Mouse (Mus musculus) G1E (cell line): ENCODE data around the gene Adgrl2. TPM values are rescaled to one million over a fixed set of nuclear protein-coding genes. Genes with fewer than 3 reads are reported as not detected.

ENCODE experiments used
- ATAC-seq: 2 replicates; pipeline ENCODE4 v1.8.0; 2016; ENCODE audit warnings: mild to moderate bottlenecking; ENCODE audit not compliant: insufficient number of reproducible peaks, poor library complexity, low FRiP score, severe bottlenecking; ENCODE audit errors: extremely low read depth
- DNase-seq: peaks from one replicate; pipeline ENCODE4 v3.0.0; 2012; ENCODE audit warnings: low spot score
- H3K27me3 ChIP-seq: 2 replicates; pipeline ENCODE4 v1.6.1; 2012; ENCODE audit warnings: mild to moderate bottlenecking, low read length, inconsistent platforms; ENCODE audit not compliant: insufficient read depth
- H3K36me3 ChIP-seq: replicated peaks from 2 replicates; pipeline ENCODE3; 2012; ENCODE audit warnings: mild to moderate bottlenecking, inconsistent platforms
- H3K4me1 ChIP-seq: 2 replicates; pipeline ENCODE4 v1.6.1; 2012; ENCODE audit warnings: low read depth, low read length, inconsistent platforms, mixed read lengths; ENCODE audit not compliant: insufficient read depth
- H3K4me3 ChIP-seq: 2 replicates; pipeline ENCODE4 v1.5.1; 2012; ENCODE audit warnings: low read depth, mild to moderate bottlenecking, inconsistent platforms, low read length, moderate library complexity, mixed read lengths
- H3K9me3 ChIP-seq: replicated peaks from 2 replicates; pipeline ENCODE4 v1.6.1; 2012; ENCODE audit warnings: inconsistent platforms
- CTCF ChIP-seq: IDR thresholded peaks from 2 replicates; pipeline ENCODE4 v1.5.1; 2012; ENCODE audit warnings: low read depth, low read length, inconsistent platforms, mixed read lengths
- GATA1 ChIP-seq: IDR thresholded peaks from 2 replicates; pipeline ENCODE4 v1.6.1; 2012; ENCODE audit warnings: borderline replicate concordance, low read length, inconsistent platforms, mixed read lengths
- GATA2 ChIP-seq: IDR thresholded peaks from 2 replicates; pipeline ENCODE4 v1.6.1; 2012; ENCODE audit warnings: low read depth, low read length, inconsistent platforms, borderline replicate concordance
- POLR2AphosphoS5 ChIP-seq: IDR thresholded peaks from 2 replicates; pipeline ENCODE4 v1.6.1; 2012; ENCODE audit warnings: low read depth, low read length, inconsistent platforms; ENCODE audit not compliant: insufficient replicate concordance
- TAL1 ChIP-seq: conservative IDR thresholded peaks from 2 replicates; pipeline ENCODE4 v1.6.1; 2012; ENCODE audit warnings: low read depth, low read length, inconsistent platforms, mixed read lengths
- polyA plus RNA-seq: library from polyadenylated mRNA; stranded (reverse); fragments of >175 nt; gene quantifications from 2 replicates; pipeline ENCODE4 v1.2.3, GENCODE M21; 2012
- total RNA-seq, 2 experiments: library from RNA; stranded (forward) in 1 of 2; stranded (reverse) in 1 of 2; fragments of 200-1000 nt in 1 of 2; fragments of >200 nt in 1 of 2; fragmentation: Nextera tagmentation in 1 of 2; gene quantifications; 2 replicates each; pipeline ENCODE4 v1.2.3; 2014 to 2017

The Adgrl2 gene
- total and polyA plus RNA-seq, 3 experiments: 0.38 TPM; not detected in 2

DNA sequence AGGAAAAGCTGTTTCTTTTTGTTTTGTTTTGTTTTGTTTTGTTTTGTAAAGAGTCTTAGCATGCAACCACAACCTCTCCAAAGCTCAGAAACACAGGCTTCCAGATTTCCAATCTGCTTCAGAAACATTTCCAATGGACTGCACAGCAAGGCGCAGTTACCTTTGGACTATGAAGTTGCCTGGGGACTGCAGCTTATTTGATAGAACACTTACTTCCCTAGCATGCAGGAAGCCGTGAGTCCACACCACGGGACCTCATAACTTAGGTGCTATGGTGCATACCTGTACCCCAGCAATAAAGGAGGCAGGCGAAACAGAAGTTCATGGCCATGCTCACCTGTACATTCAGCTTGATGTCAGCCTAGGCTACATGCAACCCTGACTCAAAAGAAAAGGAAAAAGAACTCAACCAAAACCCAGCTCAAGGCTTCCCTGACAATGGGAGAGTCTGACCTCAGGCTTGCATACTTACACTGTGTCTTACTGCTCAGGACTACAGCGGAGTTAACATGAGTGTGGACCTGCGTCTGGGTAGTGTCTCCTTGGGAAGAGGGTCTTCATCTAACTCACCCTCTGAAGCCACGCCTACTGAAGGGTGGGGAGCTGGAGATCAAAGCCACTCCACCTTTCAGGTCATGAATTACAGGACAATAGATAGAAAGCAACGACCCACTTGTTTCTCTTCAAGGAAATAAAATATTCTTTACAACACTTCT is 91.7 kb downstream of the Adgrl2 start:
- Histone ChIP-seq H3K9me3 (peaks cover 43% of the 10 kb centered on the region), H3K4me1 (no peaks in the 10 kb centered on the region), H3K36me3 (no peaks in the 10 kb centered on the region), H3K4me3 (no peak overlapping the region), H3K27me3 (no peaks in the 10 kb centered on the region)
- ATAC-seq: no peak
- no peak for DNase-seq
- TF ChIP-seq POLR2AphosphoS5 (no peak), GATA1 (no peak), GATA2 (no peak), TAL1 (no peak), CTCF (no peak)

DNA sequence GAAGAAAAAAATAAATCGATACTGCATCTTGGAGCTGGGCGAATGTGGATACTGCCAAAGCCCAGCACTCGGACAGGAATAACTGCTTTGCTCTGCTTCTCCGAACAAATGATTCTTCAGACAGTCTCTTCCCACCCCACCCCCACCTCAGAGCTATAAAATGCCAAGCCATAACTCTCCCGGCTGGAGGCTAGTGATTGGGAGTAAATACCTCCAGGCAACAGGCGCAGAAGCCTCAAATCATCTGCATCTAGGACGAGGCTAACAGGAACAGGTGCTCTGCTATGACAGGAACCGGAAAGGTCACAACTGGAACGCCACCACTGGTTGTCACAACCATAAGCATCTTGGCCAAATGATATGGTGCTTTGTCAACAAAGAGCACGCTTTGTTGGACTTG is 94.1 kb downstream of the Adgrl2 start:
- Histone ChIP-seq H3K4me3 (no peak overlapping the region), H3K27me3 (no peaks in the 10 kb centered on the region), H3K36me3 (no peaks in the 10 kb centered on the region), H3K9me3 (peaks cover 55% of the 10 kb centered on the region), H3K4me1 (no peaks in the 10 kb centered on the region)
- ATAC-seq (no peak), DNase-seq (no peak)
- TF ChIP-seq POLR2AphosphoS5: no peak
- no peak for TF ChIP-seq CTCF
- no peak for TF ChIP-seq GATA2
- no peak for TF ChIP-seq GATA1
- no peak for TF ChIP-seq TAL1

DNA sequence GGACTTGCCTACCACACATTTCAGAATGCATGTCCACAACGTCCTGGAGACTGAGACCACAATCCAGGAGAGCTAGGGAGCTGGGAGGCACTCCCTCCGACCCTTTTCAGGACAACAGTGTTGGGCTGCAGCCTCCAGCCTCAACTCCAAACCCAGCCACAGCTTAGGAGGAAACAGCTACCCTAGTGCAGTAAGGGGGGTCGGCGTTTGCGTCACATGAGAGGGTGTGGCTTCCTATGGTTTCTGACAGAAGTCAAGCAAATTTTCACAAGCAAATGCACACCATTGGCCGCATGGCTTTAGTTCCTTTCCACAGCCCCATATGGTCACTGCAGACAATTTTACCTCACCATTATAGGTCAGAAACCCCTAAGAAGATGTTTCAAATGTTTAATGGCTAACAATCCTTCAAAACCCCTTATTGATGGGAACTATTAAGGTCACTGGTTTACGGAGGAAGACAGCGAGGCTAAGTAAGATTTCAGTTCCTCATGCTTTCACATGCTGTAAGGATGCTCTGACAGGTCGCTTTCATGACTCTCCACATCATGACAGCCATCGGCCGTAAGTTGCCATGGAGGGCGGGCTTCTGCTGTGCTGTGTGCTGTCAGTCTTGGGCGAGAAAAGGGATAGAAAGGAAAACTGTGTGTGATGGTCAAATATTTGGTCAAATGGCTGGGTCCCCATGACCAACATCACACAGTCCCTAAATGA is 94.8 kb downstream of the Adgrl2 start:
- Histone ChIP-seq H3K36me3 (no peaks in the 10 kb centered on the region), H3K27me3 (no peaks in the 10 kb centered on the region), H3K4me1 (no peaks in the 10 kb centered on the region), H3K4me3 (no peak overlapping the region), H3K9me3 (peaks cover 54% of the 10 kb centered on the region)
- DNase-seq: no peak
- no peak for TF ChIP-seq TAL1
- no peak for TF ChIP-seq GATA1
- TF ChIP-seq CTCF: no peak
- TF ChIP-seq GATA2: no peak
- no peak for TF ChIP-seq POLR2AphosphoS5
- ATAC-seq: no peak

DNA sequence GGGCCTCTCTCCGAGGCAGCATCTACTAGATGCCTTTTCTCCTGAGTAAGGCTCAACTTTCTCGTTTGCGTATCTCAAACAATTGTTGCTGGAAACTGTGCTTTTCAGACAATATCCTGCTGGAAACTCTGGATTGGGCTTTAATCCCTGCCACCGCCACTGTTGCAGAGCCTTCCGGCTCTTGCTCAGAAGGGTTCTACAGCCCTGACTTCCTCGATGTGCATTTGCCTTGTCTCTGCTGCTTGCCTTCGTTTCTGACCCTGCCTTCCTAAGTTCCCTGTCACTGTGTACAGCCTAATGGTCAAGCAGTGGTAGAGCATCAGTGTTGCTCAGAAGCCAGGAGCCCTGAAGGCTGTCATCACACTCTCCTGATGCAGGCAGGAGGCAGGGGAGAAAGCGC is 95.5 kb downstream of the Adgrl2 start:
- ATAC-seq (no peak), DNase-seq (no peak)
- H3K9me3 ChIP-seq: peaks cover 55% of the 10 kb centered on the region
- H3K4me1 ChIP-seq: no peaks in the 10 kb centered on the region
- no peaks in the 10 kb centered on the region for H3K27me3 ChIP-seq
- no peaks in the 10 kb centered on the region for H3K36me3 ChIP-seq
- no peak overlapping the region for H3K4me3 ChIP-seq
- TF ChIP-seq GATA1: no peak
- no peak for TF ChIP-seq POLR2AphosphoS5
- no peak for TF ChIP-seq GATA2
- TF ChIP-seq CTCF: no peak
- no peak for TF ChIP-seq TAL1

DNA sequence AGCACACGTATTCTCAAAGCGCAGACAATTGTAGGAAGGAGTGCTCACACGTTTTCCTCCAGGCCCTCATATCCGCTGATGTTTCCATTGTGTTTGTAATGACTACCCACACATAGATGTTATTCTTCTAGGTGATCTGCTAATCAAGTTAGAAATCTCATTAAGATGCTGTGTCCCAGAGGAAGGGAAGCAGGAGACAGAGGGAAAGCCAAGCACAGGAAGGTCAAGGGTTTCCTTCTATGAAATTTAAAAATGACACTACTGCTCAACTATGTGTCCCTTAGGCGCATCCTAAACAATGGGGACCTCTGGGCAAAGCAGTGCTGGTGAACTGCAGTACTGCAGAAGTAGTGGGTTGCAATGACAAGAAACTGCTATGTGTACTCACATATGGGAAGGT is 102.5 kb downstream of the Adgrl2 start:
- ATAC-seq (no peak), DNase-seq (no peak)
- Histone ChIP-seq H3K4me1 (no peaks in the 10 kb centered on the region), H3K36me3 (no peaks in the 10 kb centered on the region), H3K9me3 (peaks cover 37% of the 10 kb centered on the region), H3K4me3 (no peak overlapping the region), H3K27me3 (no peaks in the 10 kb centered on the region)
- TF ChIP-seq GATA1 (no peak), TAL1 (no peak), CTCF (no peak), GATA2 (no peak), POLR2AphosphoS5 (no peak)

DNA sequence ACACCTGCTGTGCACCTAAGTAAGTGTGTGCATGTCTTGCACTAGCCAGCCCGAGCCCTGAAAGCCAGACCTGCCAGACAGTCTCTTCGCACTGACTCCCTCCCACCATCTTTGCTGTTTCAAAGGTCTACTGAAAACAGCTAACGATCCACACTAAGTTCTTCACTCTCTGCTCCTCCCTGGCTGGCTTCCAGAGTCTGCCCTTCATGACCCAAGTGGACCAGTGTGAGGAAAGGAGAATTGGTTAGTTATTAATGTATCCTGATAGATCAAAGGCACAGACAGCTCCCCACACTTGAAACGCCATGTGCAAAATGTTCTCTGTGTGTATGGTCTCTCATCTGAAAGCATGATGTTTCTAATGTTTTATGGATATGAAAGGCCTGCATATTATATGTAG is 103.4 kb downstream of the Adgrl2 start:
- Histone ChIP-seq H3K27me3 (no peaks in the 10 kb centered on the region), H3K9me3 (peaks cover 36% of the 10 kb centered on the region), H3K4me1 (no peaks in the 10 kb centered on the region), H3K36me3 (no peaks in the 10 kb centered on the region), H3K4me3 (no peak overlapping the region)
- ATAC-seq: no peak
- TF ChIP-seq GATA2 (no peak), GATA1 (no peak), CTCF (no peak), TAL1 (no peak), POLR2AphosphoS5 (no peak)
- DNase-seq: no peak
